Comparison of ENCODE assay signal across 9 mouse cellular contexts in genomic region chr6:112582022-112582421, GRCm38 (mm10).
"Had no signal": no experiment of that assay in that cellular context is flagged by ENCODE, and none has a peak within 500 bp of the region (broad histone marks: within the 10 kb centered on the region; RNA-seq: fewer than 3 reads in every experiment).

No protein-coding gene starts in this region.

- DNase-seq: kidney, adult 18-20 months; kidney, adult 9 months; kidney, postnatal 14 days; kidney, postnatal 4 days; liver, postnatal 0 days; lung, embryonic 14.5 days; midbrain, embryonic 14.5 days; thymus, adult 18-20 months; thymus, postnatal 36 days had no signal
